Mouse (Mus musculus) liver, embryonic 14.5 days (tissue): ENCODE data around the gene Fscb. TPM values are rescaled to one million over a fixed set of nuclear protein-coding genes. Genes with fewer than 3 reads are reported as not detected.

Experiments used
- ATAC-seq: fragments of 200-750 bp; cut with Nextera tagmentation; 2 replicates; pipeline ENCODE4 v1.8.0; 2017; ENCODE audit warnings: moderate number of reproducible peaks, mild to moderate bottlenecking, moderate library complexity; ENCODE audit not compliant: insufficient read depth
- DNase-seq, 3 experiments: peaks; one replicate each; pipeline ENCODE4 v3.0.0-alpha.2; 2012 to 2013; ENCODE audit warnings: low read depth in 3 of 3, low spot score in 3 of 3
- H3K27ac ChIP-seq: fragments of 300-500 bp; sonication (generic); 2 replicates; pipeline ENCODE4 v1.5.1; 2014; ENCODE audit warnings: moderate library complexity, mild to moderate bottlenecking, control low read depth, inconsistent platforms
- H3K27me3 ChIP-seq: fragments of 300-500 bp; sonication (generic); 2 replicates; pipeline ENCODE4 v1.6.1; 2014; ENCODE audit warnings: mild to moderate bottlenecking, low read length, moderate library complexity; ENCODE audit not compliant: control insufficient read depth, insufficient read depth
- H3K36me3 ChIP-seq: fragments of 300-500 bp; sonication (generic); replicated peaks from 2 replicates; pipeline ENCODE4 v1.6.1; 2014; ENCODE audit warnings: low read depth; ENCODE audit not compliant: control insufficient read depth, insufficient read depth
- H3K4me1 ChIP-seq, 2 experiments: fragments of 200-500 bp in 1 of 2; fragments of 300-500 bp in 1 of 2; sonication (generic) in 1 of 2; replicated peaks; 2 replicates each; pipeline ENCODE4 v1.6.1; 2012 to 2014; ENCODE audit warnings: antibody characterized with exemption in 1 of 2, inconsistent platforms in 1 of 2, low read length in 1 of 2; ENCODE audit not compliant: control insufficient read depth in 2 of 2, insufficient read depth in 2 of 2
- H3K4me2 ChIP-seq: fragments of 300-500 bp; sonication (generic); 2 replicates; pipeline ENCODE4 v1.6.1; 2014; ENCODE audit warnings: low read depth, mild to moderate bottlenecking, control low read depth, moderate library complexity
- H3K4me3 ChIP-seq, 2 experiments: fragments of 200-500 bp in 1 of 2; fragments of 300-500 bp in 1 of 2; sonication (generic) in 1 of 2; 2 replicates each; pipeline ENCODE4 v1.5.1; 2012 to 2014; ENCODE audit warnings: low read depth in 2 of 2, low read length in 2 of 2, mild to moderate bottlenecking in 2 of 2, control low read depth in 1 of 2, inconsistent platforms in 1 of 2, moderate library complexity in 1 of 2; ENCODE audit not compliant: insufficient read depth in 1 of 2
- H3K9ac ChIP-seq: fragments of 300-500 bp; sonication (generic); replicated peaks from 2 replicates; pipeline ENCODE4 v1.6.1; 2014; ENCODE audit warnings: mild to moderate bottlenecking, control low read depth, moderate library complexity
- H3K9me3 ChIP-seq: fragments of 300-500 bp; sonication (generic); 2 replicates; pipeline ENCODE4 v1.6.1; 2016; ENCODE audit warnings: low read length, mixed read lengths; ENCODE audit not compliant: control insufficient read depth
- CTCF ChIP-seq: IDR thresholded peaks from 2 replicates; pipeline ENCODE4 v1.5.1; 2016; ENCODE audit warnings: antibody characterized with exemption, low read depth, control low read depth
- EP300 ChIP-seq: IDR thresholded peaks from 2 replicates; pipeline ENCODE4 v1.6.1; 2016; ENCODE audit warnings: antibody characterized with exemption, low read depth
- WGBS: fragments of 180-500 bp; shearing (Covaris S2); extraction: QIAGEN DNeasy Blood & Tissue Kit; methylation state at CpG from one replicate; pipeline ENCODE4 v1.1.7; 2014; ENCODE audit not compliant: insufficient replicate concordance; 5-methylcytosine and 5-hydroxymethylcytosine counted together
- polyA plus RNA-seq, 2 experiments: library from polyadenylated mRNA; depleted of rRNA in 1 of 2; stranded (reverse) in 1 of 2; unstranded in 1 of 2; fragments of >200 nt; fragmentation: Nextera tagmentation in 1 of 2; extraction: Ambion mirVana in 1 of 2; gene quantifications; 2 replicates each; pipeline versions ENCODE4 v1.2.1 to v1.2.3; 2012 to 2014

The Fscb gene
- polyA plus RNA-seq (2012; rRNA removed) (not detected in 2 replicates), polyA plus RNA-seq (2014; fragmentation: Nextera tagmentation; extraction: Ambion mirVana) (not detected in 2 replicates)

DNA sequence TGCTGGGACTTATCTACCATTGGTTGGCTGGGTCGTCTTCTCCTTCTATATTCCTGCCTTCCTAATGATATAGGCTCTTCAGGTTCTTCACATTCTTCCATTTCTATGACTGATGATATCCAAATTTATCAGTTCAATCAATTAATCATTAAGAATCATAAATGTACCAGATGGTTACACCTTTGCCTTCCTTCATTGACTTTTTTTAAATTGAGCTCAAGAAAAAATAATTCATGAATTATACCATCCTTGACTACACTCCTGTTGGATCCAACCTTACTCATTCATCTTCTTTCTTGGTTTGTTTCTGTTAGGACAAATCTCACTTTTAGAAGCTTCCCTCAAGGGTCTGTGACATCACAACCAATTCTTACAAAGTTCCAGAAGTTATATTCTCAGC is at the start of gene Fscb:
Gene Fscb (minus strand): TSS at position 101 of the 400 bp plus-strand sequence.
- H3K36me3 ChIP-seq: no peaks in the 10 kb centered on the region
- no peak within 1 kb of the TSS for H3K9ac ChIP-seq
- no peak for ATAC-seq
- H3K4me1 ChIP-seq: no peaks in the 10 kb centered on the region
- TF ChIP-seq CTCF (no peak), EP300 (no peak)
- H3K4me3 ChIP-seq: no peak within 1 kb of the TSS
- WGBS: 25% methylated on average over 1 of the region's 1 CpGs
- H3K27ac ChIP-seq: no peak within 1 kb of the TSS
- H3K9me3 ChIP-seq: no peaks in the 10 kb centered on the region
- H3K4me2 ChIP-seq: no peak within 1 kb of the TSS
- no peak for DNase-seq
- no peaks in the 10 kb centered on the region for H3K27me3 ChIP-seq

GRCm38 (mm10) chr12:64516775-64517174 is 42.3 kb upstream of the Fscb start:
- H3K9ac ChIP-seq: no peak overlapping the region
- no peaks in the 10 kb centered on the region for H3K36me3 ChIP-seq
- 26% methylated on average over 2 of the region's 2 CpGs for WGBS
- no peaks in the 10 kb centered on the region for H3K9me3 ChIP-seq
- H3K4me1 ChIP-seq: no peaks in the 10 kb centered on the region
- no peak overlapping the region for H3K4me2 ChIP-seq
- TF ChIP-seq CTCF (no peak), EP300 (no peak)
- H3K27me3 ChIP-seq: no peaks in the 10 kb centered on the region
- H3K27ac ChIP-seq: no peak overlapping the region
- H3K4me3 ChIP-seq: no peak overlapping the region
- DNase-seq (no peak), ATAC-seq (no peak)

- TF ChIP-seq CTCF (no peak), EP300 (no peak)
- no peak overlapping the region for H3K4me2 ChIP-seq
- no peaks in the 10 kb centered on the region for H3K36me3 ChIP-seq
Measured at GRCm38 (mm10) chr12:64513439-64513838, 38.9 kb upstream of the Fscb start.

GRCm38 (mm10) chr12:64497706-64498105 is 23.2 kb upstream of the Fscb start:
- Histone ChIP-seq H3K27ac (no peak overlapping the region), H3K4me2 (no peak overlapping the region), H3K4me1 (no peaks in the 10 kb centered on the region), H3K27me3 (no peaks in the 10 kb centered on the region), H3K36me3 (no peaks in the 10 kb centered on the region), H3K4me3 (no peak overlapping the region), H3K9ac (no peak overlapping the region), H3K9me3 (no peaks in the 10 kb centered on the region)
- no peak for ATAC-seq
- TF ChIP-seq CTCF (no peak), EP300 (no peak)
- DNase-seq: no peak
- 61% methylated on average over 5 of the region's 5 CpGs for WGBS

More at GRCm38 (mm10) chr12:64513439-64513838, 38.9 kb upstream of the Fscb start:
- Histone ChIP-seq H3K27me3 (no peaks in the 10 kb centered on the region), H3K4me1 (no peaks in the 10 kb centered on the region), H3K4me3 (no peak overlapping the region), H3K27ac (no peak overlapping the region), H3K9me3 (no peaks in the 10 kb centered on the region), H3K9ac (no peak overlapping the region)
- DNase-seq (no peak), ATAC-seq (no peak)
- 50% methylated on average over 1 of the region's 1 CpGs for WGBS

DNA sequence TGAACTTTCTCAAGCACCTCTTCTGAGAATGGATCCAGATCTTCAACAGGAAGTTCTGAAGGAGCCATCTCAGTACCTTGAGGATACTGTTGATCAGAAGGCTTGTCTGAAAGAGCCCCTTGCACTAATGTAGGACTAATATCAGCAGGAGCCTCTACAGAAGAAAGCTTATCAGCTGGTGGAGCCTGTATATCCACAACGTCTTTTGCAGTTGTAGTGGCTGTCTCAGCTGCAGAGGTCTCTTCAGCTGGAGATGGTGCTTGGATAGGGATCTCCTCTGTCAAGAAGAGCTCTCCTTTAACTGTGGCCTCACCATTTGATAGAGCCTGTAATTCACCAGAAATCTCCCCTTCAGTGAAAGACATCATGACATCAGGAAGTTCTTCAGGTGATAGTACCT is 875 bp downstream of the Fscb start:
- H3K27ac ChIP-seq: no peak overlapping the region

More for the DNA sequence above, 875 bp downstream of the Fscb start:
- WGBS: 52% methylated on average over 1 of the region's 1 CpGs
- Histone ChIP-seq H3K4me2 (no peak overlapping the region), H3K36me3 (no peaks in the 10 kb centered on the region), H3K9ac (no peak overlapping the region), H3K9me3 (no peaks in the 10 kb centered on the region), H3K4me3 (no peak overlapping the region), H3K27me3 (no peaks in the 10 kb centered on the region), H3K4me1 (no peaks in the 10 kb centered on the region)
- TF ChIP-seq CTCF: no peak
- ATAC-seq: no peak
- DNase-seq: no peak
